Mouse (Mus musculus) cerebellum, adult 2 months (tissue): ENCODE measurements at regions not wholly inside any gene's neighbourhood (a gene's known extent, or its start where the extent isn't known, plus 50 kb on each side); places are given as distances from the start of the nearest gene placed in this dataset.

ENCODE experiments used
- DNase-seq, 2 experiments: peaks; one replicate each; pipeline ENCODE4 v3.0.0; 2021
- H3K27ac ChIP-seq: fragments of 200-500 bp; 2 replicates; pipeline ENCODE4 v1.5.1; 2012; ENCODE audit warnings: low read length, control low read depth, inconsistent platforms; ENCODE audit not compliant: insufficient read depth
- H3K27me3 ChIP-seq: fragments of 200-500 bp; 2 replicates; pipeline ENCODE4 v1.6.1; 2012; ENCODE audit warnings: inconsistent platforms, mild to moderate bottlenecking, low read length, moderate library complexity; ENCODE audit not compliant: control insufficient read depth, insufficient read depth
- H3K4me1 ChIP-seq: fragments of 200-500 bp; 2 replicates; pipeline ENCODE4 v1.6.1; 2011; ENCODE audit warnings: low read length; ENCODE audit not compliant: control insufficient read depth, insufficient read depth
- H3K4me3 ChIP-seq: fragments of 200-500 bp; replicated peaks from 2 replicates; pipeline ENCODE3; 2011; ENCODE audit warnings: mild to moderate bottlenecking, low read depth, low read length, control low read depth; ENCODE audit not compliant: insufficient read depth
- CTCF ChIP-seq: fragments of 200-500 bp; IDR thresholded peaks from 2 replicates; pipeline ENCODE4 v1.5.1; 2011; ENCODE audit warnings: low read depth, mild to moderate bottlenecking, control low read depth, low read length, moderate library complexity, borderline replicate concordance; ENCODE audit not compliant: insufficient read depth
- POLR2A ChIP-seq: fragments of 200-500 bp; IDR thresholded peaks from 2 replicates; pipeline ENCODE4 v1.6.1; 2011; ENCODE audit warnings: low read length, control low read depth, borderline replicate concordance; ENCODE audit not compliant: insufficient read depth
- WGBS: fragments of 180-500 bp; shearing (Covaris S2); methylation state at CpG from one replicate; pipeline ENCODE4 v1.1.7; 2018; 5-methylcytosine and 5-hydroxymethylcytosine counted together

DNA sequence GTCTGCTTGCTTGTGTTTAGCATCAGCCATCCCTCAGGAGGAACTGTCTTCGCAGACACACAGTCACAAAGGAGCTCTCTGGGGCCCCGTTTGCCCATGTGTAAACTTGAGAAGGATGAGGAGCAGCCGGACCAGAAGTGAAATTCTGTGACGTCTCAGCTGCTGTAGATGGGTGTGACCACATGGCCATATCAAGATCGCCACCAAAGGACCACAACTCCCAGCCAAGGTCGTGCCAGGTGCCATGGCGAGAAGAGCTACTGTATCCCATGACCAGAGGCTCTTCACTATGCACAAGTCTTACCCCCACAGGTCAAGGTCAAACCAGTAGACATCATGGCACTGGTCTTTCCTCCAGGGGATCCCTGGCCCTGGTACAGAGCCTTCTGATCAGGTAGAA lies 64.9 kb upstream of the Gpc1 start:
- Histone ChIP-seq H3K27me3 (no peaks in the 10 kb centered on the region), H3K4me1 (no peaks in the 10 kb centered on the region), H3K27ac (no peak overlapping the region), H3K4me3 (no peak overlapping the region)
- TF ChIP-seq POLR2A, result no peak
- WGBS, result 78% methylated on average over 7 of the region's 7 CpGs
- DNase-seq, result no peak

GRCm38 (mm10) chr1:92754793-92755488 lies 76.5 kb upstream of the Gpc1 start:
- Histone ChIP-seq H3K27ac (no peak overlapping the region), H3K4me1 (peaks cover 12% of the 10 kb centered on the region), H3K4me3 (no peak overlapping the region), H3K27me3 (no peaks in the 10 kb centered on the region)
- DNase-seq, result peak; percentile 54 to 58
- 8% methylated on average over 20 of the region's 20 CpGs for WGBS
- TF ChIP-seq CTCF (no peak), POLR2A (no peak)

- TF ChIP-seq CTCF, result no peak
- no peak for TF ChIP-seq POLR2A
- DNase-seq, result no peak
- 68% methylated on average over 4 of the region's 4 CpGs for WGBS
- Histone ChIP-seq H3K4me1 (peaks cover 12% of the 10 kb centered on the region), H3K27ac (no peak overlapping the region), H3K27me3 (no peaks in the 10 kb centered on the region), H3K4me3 (no peak overlapping the region)
Observed at GRCm38 (mm10) chr1:92751700-92752136, 79.7 kb upstream of the Gpc1 start.

- TF ChIP-seq CTCF (no peak), POLR2A (no peak)
- DNase-seq, result no peak
- H3K4me3 ChIP-seq, result no peak overlapping the region
- WGBS, result 90% methylated on average over 7 of the region's 7 CpGs
- no peaks in the 10 kb centered on the region for H3K27me3 ChIP-seq
- no peak overlapping the region for H3K27ac ChIP-seq
- H3K4me1 ChIP-seq, result peaks cover 9% of the 10 kb centered on the region
Observed at GRCm38 (mm10) chr1:92749475-92749874, 82.0 kb upstream of the Gpc1 start.

- H3K4me3 ChIP-seq, result no peak overlapping the region
- DNase-seq, result no peak
- H3K27me3 ChIP-seq, result no peaks in the 10 kb centered on the region
- no peak overlapping the region for H3K27ac ChIP-seq
- peaks cover 11% of the 10 kb centered on the region for H3K4me1 ChIP-seq
- 58% methylated on average over 5 of the region's 5 CpGs for WGBS
- no peak for TF ChIP-seq CTCF
- no peak for TF ChIP-seq POLR2A
Observed at GRCm38 (mm10) chr1:92745284-92745683, 86.2 kb upstream of the Gpc1 start.

DNA sequence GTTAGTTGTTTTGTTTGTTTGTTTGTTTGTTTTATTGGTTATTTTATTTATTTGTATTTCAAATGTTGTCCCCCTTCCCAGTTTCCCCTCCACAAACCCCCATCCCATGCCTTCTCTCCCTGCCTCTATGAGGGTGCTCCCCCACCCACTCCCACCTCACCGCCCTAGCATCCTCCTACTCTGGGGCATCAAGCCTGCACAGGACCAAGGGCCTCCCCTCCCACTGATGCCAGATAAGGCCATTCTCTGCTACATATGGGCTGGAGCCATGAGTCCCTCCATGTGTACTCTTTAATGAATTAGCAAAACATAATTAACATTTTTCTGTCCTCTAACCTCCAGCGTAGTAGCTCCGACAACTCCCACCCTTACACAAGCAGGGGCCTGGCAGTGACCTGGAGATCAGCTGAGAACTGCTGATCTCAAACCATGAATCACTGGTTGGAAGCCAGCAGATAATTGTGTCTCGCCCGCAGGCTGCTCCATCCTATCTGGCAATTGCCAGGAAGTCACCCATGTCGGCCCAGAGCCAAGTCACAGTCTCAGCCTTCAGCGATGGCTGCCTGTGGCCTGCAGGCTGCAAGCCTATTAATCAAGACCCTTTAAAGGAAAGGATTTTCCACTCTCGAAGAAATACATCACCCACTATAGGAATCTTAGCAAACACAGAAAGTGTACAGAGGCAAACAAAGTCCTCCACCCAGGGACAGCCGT lies 86.8 kb upstream of the Gpc1 start:
- H3K4me1 ChIP-seq, result peaks cover 11% of the 10 kb centered on the region
- no peak overlapping the region for H3K4me3 ChIP-seq
- H3K27ac ChIP-seq, result no peak overlapping the region
- H3K27me3 ChIP-seq, result no peaks in the 10 kb centered on the region
- WGBS, result 16% methylated on average over 9 of the region's 9 CpGs
- peak; percentile 52 to 71 for DNase-seq
- TF ChIP-seq CTCF, result no peak
- TF ChIP-seq POLR2A, result no peak

DNA sequence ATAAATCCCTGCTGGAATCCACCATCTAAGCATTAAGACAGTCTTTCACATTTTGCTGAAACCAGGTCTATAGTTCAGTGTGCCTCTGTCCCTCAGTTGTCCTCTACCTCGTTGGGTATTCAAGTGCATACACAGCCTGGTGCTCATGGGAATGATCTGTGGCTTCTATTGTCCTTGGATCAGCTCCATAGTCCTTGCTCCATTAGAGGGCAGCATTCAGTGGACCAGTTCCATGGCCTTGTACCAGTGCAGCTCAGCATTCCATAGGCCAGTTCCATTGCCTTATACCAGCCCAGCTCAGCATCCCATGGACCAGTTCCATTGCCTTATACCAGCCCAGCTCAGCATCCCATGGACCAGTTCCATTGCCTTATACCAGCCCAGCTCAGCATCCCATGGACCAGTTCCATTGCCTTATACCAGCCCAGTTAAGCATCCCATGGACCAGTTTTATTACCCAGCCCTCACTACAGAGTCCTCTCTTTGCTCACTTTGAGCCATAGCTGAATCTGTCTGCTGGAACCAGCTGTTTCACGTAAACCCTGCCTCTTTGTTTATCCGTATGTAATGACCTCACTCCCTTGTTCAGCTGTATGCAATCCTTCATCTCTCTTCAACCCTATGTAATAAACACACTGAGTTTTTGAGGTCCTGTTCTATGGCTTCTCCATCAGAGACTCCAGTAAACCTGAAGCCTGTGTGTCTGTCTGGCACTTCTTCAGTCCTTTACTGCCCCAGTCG lies 88.4 kb upstream of the Gpc1 start:
- WGBS, result 84% methylated on average over 4 of the region's 4 CpGs
- H3K27me3 ChIP-seq, result no peaks in the 10 kb centered on the region
- TF ChIP-seq CTCF, result peak; percentile 35; the same call in 1 of the 2 replicates
- no peak for TF ChIP-seq POLR2A
- H3K27ac ChIP-seq, result no peak overlapping the region
- DNase-seq, result peak in 1 of 2 experiments; percentile 30
- H3K4me1 ChIP-seq, result peaks cover 11% of the 10 kb centered on the region
- H3K4me3 ChIP-seq, result no peak overlapping the region

DNA sequence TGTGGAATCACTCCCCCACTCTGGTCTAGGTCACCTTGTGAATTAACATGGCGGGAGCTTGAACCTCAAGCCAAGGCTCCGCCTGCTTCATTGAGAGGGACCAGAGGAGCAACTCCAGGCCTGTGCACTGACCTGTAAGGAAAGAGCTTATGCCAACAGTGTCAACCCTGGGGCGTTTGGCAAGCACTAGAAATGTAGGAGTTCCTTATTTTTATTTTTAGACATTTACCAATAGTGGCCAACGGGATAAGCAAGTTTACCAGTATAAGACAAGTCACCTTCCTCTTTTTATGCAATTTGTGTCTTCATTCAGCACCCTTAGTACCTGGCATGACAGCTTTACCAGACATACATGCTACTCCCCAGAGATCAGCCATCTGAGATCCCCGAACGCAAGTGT lies 89.1 kb upstream of the Gpc1 start:
- no peak for DNase-seq
- Histone ChIP-seq H3K4me3 (no peak overlapping the region), H3K27me3 (no peaks in the 10 kb centered on the region), H3K4me1 (peaks cover 11% of the 10 kb centered on the region), H3K27ac (no peak overlapping the region)
- no peak for TF ChIP-seq POLR2A
- TF ChIP-seq CTCF, result no peak
- 88% methylated on average over 6 of the region's 6 CpGs for WGBS
